Mouse (Mus musculus): Measurements from ENCODE around the gene Ofcc1. TPM values are rescaled to one million over a fixed set of nuclear protein-coding genes. Genes with fewer than 3 reads are reported as not detected.

Ofcc1 gene
- polyA plus RNA-seq, 1 experiment: not detected

DNA sequence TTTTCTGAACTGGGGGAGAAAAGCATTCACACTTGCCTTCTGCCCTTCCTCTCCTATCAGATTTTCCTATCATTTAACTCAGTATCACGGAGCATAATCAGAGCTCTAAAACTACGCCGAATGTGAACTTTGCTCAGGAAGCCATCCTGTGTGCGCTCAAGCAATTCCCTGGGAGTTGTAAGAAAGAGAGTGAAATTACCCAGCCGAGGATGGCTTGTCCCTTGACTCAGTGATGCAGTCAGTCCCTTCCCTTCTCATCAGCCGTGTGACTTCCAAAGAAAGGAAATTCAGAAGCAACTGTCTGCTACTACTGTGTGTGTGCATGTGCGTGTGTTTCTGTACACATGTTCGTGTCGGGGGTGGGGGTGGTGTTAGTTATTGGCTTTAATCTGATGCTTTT lies 93.7 kb downstream of the Ofcc1 start:
- Histone ChIP-seq H3K36me3 (ENCODE audit: control insufficient read depth) (no peaks in the 10 kb centered on the region), H3K27me3 (ENCODE audit: control insufficient read depth) (no peaks in the 10 kb centered on the region), H3K9me3 (ENCODE audit: control insufficient read depth, low read length) (peaks cover 4% of the 10 kb centered on the region), H3K4me3 (replicated peaks) (no peak overlapping the region), H3K4me1 (ENCODE audit: control insufficient read depth) (no peaks in the 10 kb centered on the region)
- TF ChIP-seq TAL1 (IDR thresholded peaks at IDR 0.05; ENCODE audit: low read length): no peak
- TF ChIP-seq GATA1 (IDR thresholded peaks at IDR 0.05; ENCODE audit: low read length): no peak

DNA sequence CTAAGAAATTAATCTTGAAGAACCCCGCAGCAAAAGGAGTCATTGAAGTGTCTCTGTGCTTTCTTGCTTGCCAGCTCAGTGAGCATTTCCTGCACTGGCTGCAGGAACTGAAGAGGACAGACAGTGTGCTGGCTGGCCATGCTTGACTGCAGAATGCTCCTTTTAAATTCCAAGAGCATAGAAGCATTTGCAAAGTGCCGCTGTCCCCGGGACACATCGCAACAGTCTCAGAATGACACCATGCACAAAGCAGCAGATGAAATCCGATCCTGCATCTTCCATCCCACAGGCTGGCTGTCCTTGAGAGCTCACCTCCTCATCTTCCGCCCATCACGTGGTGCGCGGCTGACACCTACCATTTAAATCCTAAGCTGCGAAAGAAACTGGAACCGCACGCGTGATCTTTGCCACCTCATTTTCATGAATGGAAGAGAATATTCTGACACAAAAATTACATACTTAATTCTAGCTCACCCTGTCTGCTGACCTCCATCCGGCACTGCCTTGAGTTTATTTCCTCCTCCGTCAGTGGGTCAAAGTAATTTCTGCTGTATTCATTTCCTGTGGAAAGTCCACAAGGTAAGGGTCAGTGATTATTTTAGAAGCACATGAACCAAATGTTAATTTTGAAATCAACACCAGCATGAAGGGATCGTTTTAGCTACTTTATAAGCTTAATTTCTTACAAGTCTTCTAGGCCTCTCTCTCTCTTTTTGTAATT lies 98.0 kb downstream of the Ofcc1 start:
- Histone ChIP-seq H3K27me3 (ENCODE audit: control insufficient read depth) (no peaks in the 10 kb centered on the region), H3K4me1 (ENCODE audit: control insufficient read depth) (no peaks in the 10 kb centered on the region), H3K4me3 (replicated peaks) (no peak overlapping the region), H3K9me3 (ENCODE audit: control insufficient read depth, low read length) (peaks cover 6% of the 10 kb centered on the region), H3K36me3 (ENCODE audit: control insufficient read depth) (no peaks in the 10 kb centered on the region)
- TF ChIP-seq GATA1 (IDR thresholded peaks at IDR 0.05; ENCODE audit: low read length) (no peak), TAL1 (IDR thresholded peaks at IDR 0.05; ENCODE audit: low read length) (no peak)

DNA sequence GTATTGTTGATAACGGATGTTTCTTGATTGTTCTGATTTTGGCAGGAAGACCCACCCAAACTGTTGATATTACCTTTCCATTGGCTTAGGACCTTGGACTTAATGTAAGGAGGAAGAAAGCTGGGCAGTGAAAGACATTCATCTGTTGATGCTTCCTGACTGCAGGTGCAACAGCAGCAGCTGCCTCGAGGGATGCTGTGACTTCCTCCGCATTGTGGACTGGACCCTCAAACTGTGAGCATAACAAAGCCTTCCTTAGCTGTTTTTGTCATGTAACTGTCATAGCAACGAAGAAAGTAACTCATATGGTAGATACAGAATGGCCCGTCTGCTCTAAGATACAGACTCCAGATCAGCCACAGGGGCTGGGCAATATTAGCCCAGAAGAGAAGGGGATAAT lies 102.5 kb downstream of the Ofcc1 start:
- no peaks in the 10 kb centered on the region for H3K36me3 ChIP-seq (ENCODE audit: control insufficient read depth)
- H3K4me1 ChIP-seq (ENCODE audit: control insufficient read depth): no peaks in the 10 kb centered on the region
- no peak overlapping the region for H3K4me3 ChIP-seq (replicated peaks)
- no peak for TF ChIP-seq GATA1 (IDR thresholded peaks at IDR 0.05; ENCODE audit: low read length)
- no peak for TF ChIP-seq TAL1 (IDR thresholded peaks at IDR 0.05; ENCODE audit: low read length)
- no peaks in the 10 kb centered on the region for H3K27me3 ChIP-seq (ENCODE audit: control insufficient read depth)
- 0 out of 2 replicates have a peak, but pooled peaks cover 2% of the 10 kb centered on the region for H3K9me3 ChIP-seq (ENCODE audit: control insufficient read depth, low read length)

DNA sequence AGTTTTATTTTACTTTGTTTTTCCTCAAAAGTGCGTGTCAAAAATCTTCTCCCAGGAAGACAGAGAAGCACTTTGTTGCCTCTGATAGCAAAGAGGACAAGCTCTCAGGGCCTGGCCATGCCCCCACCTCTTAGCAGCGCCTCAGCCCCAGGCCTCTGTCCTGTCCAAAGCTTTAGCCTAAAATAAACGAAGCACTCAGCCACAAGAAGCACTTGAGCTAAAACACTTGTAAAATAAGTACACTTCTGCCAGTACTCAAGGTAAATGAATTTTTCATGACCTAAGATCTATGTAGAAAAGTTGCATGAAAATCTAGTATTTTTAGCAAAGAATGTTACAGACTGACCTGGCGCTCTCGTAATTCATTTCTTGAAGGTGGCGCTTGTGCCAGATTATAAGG lies 117.4 kb downstream of the Ofcc1 start:
- no peaks in the 10 kb centered on the region for H3K27me3 ChIP-seq (ENCODE audit: control insufficient read depth)

DNA sequence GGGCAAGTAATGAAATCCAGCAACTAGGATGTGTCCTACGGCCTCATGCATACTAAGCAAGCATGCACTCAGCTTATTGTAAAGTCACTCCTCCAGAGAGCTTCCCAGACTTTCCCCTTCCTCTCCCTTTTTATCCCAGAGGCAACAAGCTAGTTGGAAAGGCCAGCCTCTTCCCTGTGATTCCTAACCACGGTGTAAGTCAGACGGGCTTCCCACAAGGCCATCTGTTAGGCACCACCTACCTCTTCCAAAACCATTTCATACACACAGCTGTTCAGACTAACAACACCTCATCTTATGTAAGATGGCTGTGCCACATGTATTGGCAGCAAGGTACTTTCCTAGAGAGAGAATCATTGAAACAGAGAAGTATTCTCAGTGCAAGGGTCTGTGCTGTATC lies 124.9 kb downstream of the Ofcc1 start:
- Histone ChIP-seq H3K27me3 (ENCODE audit: control insufficient read depth) (no peaks in the 10 kb centered on the region), H3K4me3 (replicated peaks) (no peak overlapping the region), H3K4me1 (ENCODE audit: control insufficient read depth) (no peaks in the 10 kb centered on the region), H3K9me3 (ENCODE audit: control insufficient read depth, low read length) (peaks cover 7% of the 10 kb centered on the region), H3K36me3 (ENCODE audit: control insufficient read depth) (no peaks in the 10 kb centered on the region)
- TF ChIP-seq GATA1 (IDR thresholded peaks at IDR 0.05; ENCODE audit: low read length): no peak

More for the DNA sequence above, 117.4 kb downstream of the Ofcc1 start:
- no peak overlapping the region for H3K4me3 ChIP-seq (replicated peaks)
- H3K4me1 ChIP-seq (ENCODE audit: control insufficient read depth): no peaks in the 10 kb centered on the region
- TF ChIP-seq GATA1 (IDR thresholded peaks at IDR 0.05; ENCODE audit: low read length) (no peak), TAL1 (IDR thresholded peaks at IDR 0.05; ENCODE audit: low read length) (no peak)
- no peaks in the 10 kb centered on the region for H3K36me3 ChIP-seq (ENCODE audit: control insufficient read depth)
- no peaks in the 10 kb centered on the region for H3K9me3 ChIP-seq (ENCODE audit: control insufficient read depth, low read length)

DNA sequence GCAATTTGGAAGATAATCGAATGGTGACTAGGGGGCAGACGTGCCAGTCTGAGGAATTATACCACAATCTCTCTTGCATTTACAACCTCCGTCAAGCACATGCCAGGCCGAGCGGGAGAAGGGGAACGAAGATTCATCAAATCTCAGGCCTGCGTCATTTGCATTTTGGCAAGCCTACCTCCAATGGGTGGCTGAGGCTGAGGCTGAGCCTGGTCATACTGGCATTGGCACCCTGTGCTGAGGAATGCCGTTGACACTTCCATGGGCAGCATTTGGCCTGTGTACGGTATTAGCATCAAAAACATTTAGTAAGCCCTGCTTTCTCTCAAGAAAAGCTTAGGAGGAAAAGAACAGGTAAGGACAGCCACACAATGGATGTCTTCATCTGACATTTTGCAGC lies 152.9 kb downstream of the Ofcc1 start:
- no peaks in the 10 kb centered on the region for H3K4me1 ChIP-seq (ENCODE audit: control insufficient read depth)
- H3K4me3 ChIP-seq (replicated peaks): no peak overlapping the region
- H3K27me3 ChIP-seq (ENCODE audit: control insufficient read depth): no peaks in the 10 kb centered on the region
- peaks cover 6% of the 10 kb centered on the region; the same call in 1 of the 2 replicates for H3K9me3 ChIP-seq (ENCODE audit: control insufficient read depth, low read length)
- TF ChIP-seq TAL1 (IDR thresholded peaks at IDR 0.05; ENCODE audit: low read length): no peak
- no peak for TF ChIP-seq GATA1 (IDR thresholded peaks at IDR 0.05; ENCODE audit: low read length)
- no peaks in the 10 kb centered on the region for H3K36me3 ChIP-seq (ENCODE audit: control insufficient read depth)

DNA sequence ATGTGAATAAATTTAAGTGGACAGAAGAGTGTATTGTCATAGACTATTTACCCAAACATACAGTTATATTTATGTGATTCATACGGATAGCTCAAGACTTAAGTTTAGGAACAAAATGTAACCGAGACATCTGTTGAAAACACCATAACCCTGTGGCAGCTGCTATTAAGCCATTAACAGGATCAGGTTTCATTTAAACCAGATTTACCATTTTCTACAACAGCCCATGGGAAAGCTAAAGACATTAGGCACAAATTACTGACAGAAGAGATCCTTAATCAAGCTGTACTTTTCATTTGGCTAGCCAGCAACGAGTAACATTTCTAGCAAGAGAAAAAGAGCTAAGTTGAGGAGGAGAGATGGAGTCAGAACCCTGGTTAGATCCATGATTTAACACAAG lies 179.5 kb downstream of the Ofcc1 start:
- Histone ChIP-seq H3K9me3 (ENCODE audit: control insufficient read depth, low read length) (peaks cover 5% of the 10 kb centered on the region; the same call in 1 of the 2 replicates), H3K4me3 (replicated peaks) (no peak overlapping the region), H3K36me3 (ENCODE audit: control insufficient read depth) (no peaks in the 10 kb centered on the region), H3K27me3 (ENCODE audit: control insufficient read depth) (no peaks in the 10 kb centered on the region), H3K4me1 (ENCODE audit: control insufficient read depth) (no peaks in the 10 kb centered on the region)
- TF ChIP-seq TAL1 (IDR thresholded peaks at IDR 0.05; ENCODE audit: low read length): no peak
- TF ChIP-seq GATA1 (IDR thresholded peaks at IDR 0.05; ENCODE audit: low read length): no peak

DNA sequence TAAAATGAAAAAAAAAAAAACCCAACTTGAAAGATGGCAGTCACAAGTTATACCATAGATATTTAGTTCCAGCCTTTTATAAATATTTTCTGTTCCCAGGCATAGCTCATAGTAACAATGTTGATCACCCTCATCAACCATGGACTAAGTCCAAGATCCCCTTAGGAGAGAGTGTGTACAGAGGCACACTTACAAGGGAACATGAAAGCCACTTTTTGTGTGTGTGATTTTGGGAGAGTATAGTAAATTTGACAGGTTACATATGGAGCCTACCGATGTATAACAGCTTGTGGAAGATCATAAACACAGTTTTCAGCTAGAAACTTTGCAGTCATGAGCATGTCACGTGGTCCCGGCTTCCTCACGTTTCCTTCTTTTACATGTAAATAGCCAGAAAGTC lies 189.5 kb downstream of the Ofcc1 start:
- H3K27me3 ChIP-seq (ENCODE audit: control insufficient read depth): no peaks in the 10 kb centered on the region
- no peaks in the 10 kb centered on the region for H3K4me1 ChIP-seq (ENCODE audit: control insufficient read depth)
- H3K4me3 ChIP-seq (replicated peaks): no peak overlapping the region
- peaks cover under 1% of the 10 kb centered on the region; the same call in 1 of the 2 replicates for H3K9me3 ChIP-seq (ENCODE audit: control insufficient read depth, low read length)
- TF ChIP-seq TAL1 (IDR thresholded peaks at IDR 0.05; ENCODE audit: low read length) (no peak), GATA1 (IDR thresholded peaks at IDR 0.05; ENCODE audit: low read length) (no peak)
- H3K36me3 ChIP-seq (ENCODE audit: control insufficient read depth): no peaks in the 10 kb centered on the region

DNA sequence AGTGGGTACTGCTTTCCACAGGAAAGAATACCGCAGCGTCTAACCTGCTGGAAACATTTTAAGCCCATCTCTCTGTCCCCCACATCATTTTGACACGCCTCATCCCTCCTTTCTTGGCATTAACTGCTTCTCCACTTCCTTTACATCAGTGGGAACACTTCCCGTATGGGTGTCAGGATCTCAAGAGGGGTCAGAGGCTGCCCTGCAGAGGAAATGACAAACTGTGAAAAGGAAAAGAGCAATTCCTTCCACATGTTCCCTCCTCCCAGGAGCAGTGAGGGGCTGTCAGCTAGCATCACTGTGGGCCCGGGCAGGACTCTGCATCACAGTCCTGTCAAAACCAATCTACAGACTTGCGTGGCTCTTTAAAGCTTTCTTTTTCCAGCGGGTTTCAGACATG lies 193.4 kb downstream of the Ofcc1 start:
- Histone ChIP-seq H3K9me3 (ENCODE audit: control insufficient read depth, low read length) (no peaks in the 10 kb centered on the region), H3K4me3 (replicated peaks) (no peak overlapping the region), H3K27me3 (ENCODE audit: control insufficient read depth) (no peaks in the 10 kb centered on the region), H3K4me1 (ENCODE audit: control insufficient read depth) (no peaks in the 10 kb centered on the region), H3K36me3 (ENCODE audit: control insufficient read depth) (no peaks in the 10 kb centered on the region)
- TF ChIP-seq TAL1 (IDR thresholded peaks at IDR 0.05; ENCODE audit: low read length) (no peak), GATA1 (IDR thresholded peaks at IDR 0.05; ENCODE audit: low read length) (no peak)

DNA sequence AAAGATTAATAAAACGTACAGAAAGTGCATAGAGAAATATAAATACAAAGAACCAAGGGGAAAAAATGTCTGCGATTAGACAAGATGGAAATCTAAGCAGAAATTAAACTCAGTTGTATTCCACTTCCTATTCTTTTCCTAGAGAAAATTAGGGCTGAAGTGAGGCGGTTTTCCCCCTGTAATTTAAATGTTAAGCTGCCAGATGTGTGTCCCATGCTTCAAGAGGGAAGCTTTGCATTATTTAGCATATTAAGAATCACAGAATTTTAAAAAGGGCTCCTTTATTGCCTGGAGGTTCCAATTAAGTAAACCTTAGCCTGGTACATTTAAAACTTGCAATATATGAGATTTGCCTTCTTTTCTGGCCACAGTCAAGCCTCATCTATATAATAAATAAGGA lies 205.8 kb downstream of the Ofcc1 start:
- H3K9me3 ChIP-seq (ENCODE audit: control insufficient read depth, low read length): no peaks in the 10 kb centered on the region
- no peaks in the 10 kb centered on the region for H3K36me3 ChIP-seq (ENCODE audit: control insufficient read depth)
- H3K27me3 ChIP-seq (ENCODE audit: control insufficient read depth): no peaks in the 10 kb centered on the region
- no peak for TF ChIP-seq GATA1 (IDR thresholded peaks at IDR 0.05; ENCODE audit: low read length)
- TF ChIP-seq TAL1 (IDR thresholded peaks at IDR 0.05; ENCODE audit: low read length): no peak
- no peak overlapping the region for H3K4me3 ChIP-seq (replicated peaks)
- no peaks in the 10 kb centered on the region for H3K4me1 ChIP-seq (ENCODE audit: control insufficient read depth)

Measured in erythroblast, embryonic 14.5 days (primary cell).